Mouse (Mus musculus) neural tube, embryonic 13.5 days (tissue): ENCODE measurements around the gene Ankrd13b. TPM values are rescaled to one million over a fixed set of nuclear protein-coding genes. Genes with fewer than 3 reads are reported as not detected.
A peak's percentile ranks its signal among the peaks of the same experiment; 100 is the strongest.

Source experiments
- ATAC-seq: fragments of 200-750 bp; cut with Nextera tagmentation; 2 replicates; pipeline ENCODE4 v1.8.0; 2017; ENCODE audit warnings: low read depth, mild to moderate bottlenecking, moderate TSS enrichment, moderate library complexity
- H3K27ac ChIP-seq: fragments of 300-500 bp; sonication (generic); replicated peaks from 2 replicates; pipeline ENCODE4 v1.5.1; 2015; ENCODE audit warnings: moderate library complexity, mild to moderate bottlenecking, inconsistent platforms
- H3K27me3 ChIP-seq: fragments of 300-500 bp; sonication (generic); 2 replicates; pipeline ENCODE4 v1.6.1; 2015; ENCODE audit warnings: mild to moderate bottlenecking, inconsistent platforms
- H3K36me3 ChIP-seq: fragments of 300-500 bp; sonication (generic); 2 replicates; pipeline ENCODE4 v1.6.1; 2015; ENCODE audit warnings: mild to moderate bottlenecking, inconsistent platforms
- H3K4me1 ChIP-seq: fragments of 300-500 bp; sonication (generic); replicated peaks from 2 replicates; pipeline ENCODE4 v1.6.1; 2015; ENCODE audit warnings: inconsistent platforms
- H3K4me2 ChIP-seq: fragments of 300-500 bp; sonication (generic); 2 replicates; pipeline ENCODE4 v1.6.1; 2015; ENCODE audit warnings: inconsistent platforms, mild to moderate bottlenecking, moderate library complexity
- H3K4me3 ChIP-seq: fragments of 300-500 bp; sonication (generic); 2 replicates; pipeline ENCODE4 v1.5.1; 2015; ENCODE audit warnings: mild to moderate bottlenecking, inconsistent platforms
- H3K9ac ChIP-seq: fragments of 300-500 bp; sonication (generic); 2 replicates; pipeline ENCODE4 v1.6.1; 2015; ENCODE audit warnings: moderate library complexity, mild to moderate bottlenecking, inconsistent platforms
- H3K9me3 ChIP-seq: fragments of 300-500 bp; sonication (generic); 2 replicates; pipeline ENCODE4 v1.6.1; 2016; ENCODE audit warnings: inconsistent platforms
- WGBS: fragments of 180-500 bp; shearing (Covaris S2); methylation state at CpG from one replicate; pipeline ENCODE4 v1.1.7; 2015; 5-methylcytosine and 5-hydroxymethylcytosine counted together
- polyA plus RNA-seq: library from polyadenylated mRNA; unstranded; fragments of >200 nt; fragmentation: Nextera tagmentation; extraction: Ambion mirVana; gene quantifications from 2 replicates; pipeline ENCODE4 v1.2.1, GENCODE M21; 2015

The Ankrd13b gene
- polyA plus RNA-seq, 1 experiment from 2014 or later: 37.9 TPM

DNA sequence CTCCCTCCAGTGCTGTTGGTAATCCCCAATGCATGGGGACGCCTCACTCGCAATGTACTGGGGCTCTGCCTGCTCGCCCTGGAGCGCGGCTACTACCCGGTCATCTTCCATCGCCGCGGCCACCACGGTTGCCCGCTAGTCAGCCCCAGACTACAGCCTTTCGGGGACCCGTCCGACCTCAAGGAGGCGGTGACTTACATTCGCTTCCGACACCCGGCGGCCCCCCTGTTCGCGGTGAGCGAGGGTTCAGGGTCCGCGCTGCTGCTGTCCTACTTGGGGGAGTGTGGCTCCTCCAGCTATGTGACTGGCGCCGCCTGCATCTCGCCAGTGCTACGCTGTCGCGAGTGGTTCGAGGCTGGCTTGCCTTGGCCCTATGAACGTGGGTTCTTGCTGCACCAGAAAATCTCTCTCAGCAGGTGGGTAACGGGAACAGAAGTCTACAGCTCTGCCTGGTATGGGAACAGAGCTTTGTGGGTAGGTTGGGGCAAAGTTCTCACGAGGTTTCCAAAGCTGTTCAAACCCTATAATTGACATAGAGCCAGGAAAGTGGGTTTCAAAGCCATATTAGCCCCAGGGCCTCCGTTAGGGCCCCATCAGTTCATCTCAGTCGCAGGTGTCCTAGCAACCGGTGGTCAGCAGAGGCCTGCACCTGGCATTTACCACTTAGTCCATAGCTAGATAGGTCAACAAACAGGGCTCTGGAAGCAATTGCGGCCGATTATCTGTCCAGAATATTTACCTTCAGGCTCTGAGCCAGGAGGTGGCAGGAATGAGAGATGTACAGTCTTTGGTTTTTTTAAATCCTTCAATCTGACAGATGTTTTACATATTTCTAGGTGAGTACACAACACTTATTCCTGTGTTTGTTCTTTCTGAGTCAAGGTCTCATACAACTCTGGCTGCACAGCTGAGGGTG lies 26.4 kb upstream of the Ankrd13b start, which contains the start of gene Trp53i13:
Gene Trp53i13 (minus strand): TSS at position 344 of the 916 bp plus-strand sequence.
- H3K27me3 ChIP-seq: peaks cover 42% of the 10 kb centered on the region
- peaks cover 64% of the 10 kb centered on the region for H3K4me1 ChIP-seq
- H3K36me3 ChIP-seq: no peaks in the 10 kb centered on the region
- 6% methylated on average over 39 of the region's 39 CpGs for WGBS
- H3K9me3 ChIP-seq: no peaks in the 10 kb centered on the region
- peak within 1 kb of the TSS; percentile 48 for H3K4me3 ChIP-seq
- no peak within 1 kb of the TSS for H3K27ac ChIP-seq
- peak within 1 kb of the TSS; percentile 90 for H3K4me2 ChIP-seq
- ATAC-seq: no peak
- peak within 1 kb of the TSS; percentile 66 for H3K9ac ChIP-seq

- Histone ChIP-seq H3K9me3 (no peaks in the 10 kb centered on the region), H3K27me3 (peaks cover 42% of the 10 kb centered on the region), H3K27ac (0 out of 2 replicates have a peak within 1 kb of the TSS, but pooled peaks have one; percentile 18), H3K4me2 (peak within 1 kb of the TSS; percentile 90), H3K9ac (peak within 1 kb of the TSS; percentile 66), H3K4me1 (peaks cover 56% of the 10 kb centered on the region), H3K36me3 (no peaks in the 10 kb centered on the region), H3K4me3 (peak within 1 kb of the TSS; percentile 64)
- under 1% methylated on average over 72 of the region's 72 CpGs for WGBS
- peak; percentile 48 for ATAC-seq
Observed at GRCm38 (mm10) chr11:77514832-77515636, 25.6 kb upstream of the Ankrd13b start, which contains the start of gene Abhd15. TSS of gene Abhd15 (plus strand) at chr11:77515121.

- Histone ChIP-seq H3K27ac (0 out of 2 replicates have a peak overlapping the region, but pooled peaks have one; percentile 18), H3K27me3 (peaks cover 42% of the 10 kb centered on the region), H3K4me2 (peak overlapping the region; percentile 90), H3K4me1 (peaks cover 55% of the 10 kb centered on the region), H3K9ac (peak overlapping the region; percentile 66), H3K4me3 (peak overlapping the region; percentile 64), H3K36me3 (no peaks in the 10 kb centered on the region), H3K9me3 (no peaks in the 10 kb centered on the region)
- WGBS: 8% methylated on average over 19 of the region's 19 CpGs
- no peak for ATAC-seq
Observed at GRCm38 (mm10) chr11:77514281-77514831, 24.9 kb upstream of the Ankrd13b start.

DNA sequence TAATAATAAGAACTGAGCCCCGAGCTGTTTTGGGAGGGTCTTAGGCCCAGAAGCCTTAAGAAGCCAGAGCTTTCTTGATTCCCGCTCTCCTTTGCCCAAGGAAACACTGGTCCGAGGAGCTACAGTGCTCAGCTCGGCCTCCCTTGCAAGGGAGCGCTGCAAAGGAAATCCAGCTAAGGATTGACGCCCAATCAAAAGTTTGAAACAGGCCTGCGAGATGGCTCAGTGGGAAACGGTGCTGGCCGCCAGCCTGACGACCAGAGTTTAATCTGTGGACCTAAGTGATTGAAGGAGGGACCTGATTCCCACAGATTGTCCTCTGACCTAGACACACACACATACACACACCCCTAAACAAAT lies 24.3 kb upstream of the Ankrd13b start:
- ATAC-seq: 0 out of 2 replicates have a peak, but pooled peaks have one; percentile 12
- Histone ChIP-seq H3K4me1 (peaks cover 55% of the 10 kb centered on the region), H3K4me3 (peak overlapping the region; percentile 64), H3K27me3 (peaks cover 42% of the 10 kb centered on the region), H3K4me2 (peak overlapping the region; percentile 90), H3K27ac (no peak overlapping the region; the same call in 1 of the 2 replicates), H3K9me3 (no peaks in the 10 kb centered on the region), H3K9ac (peak overlapping the region; percentile 43; the same call in 1 of the 2 replicates), H3K36me3 (no peaks in the 10 kb centered on the region)
- 5% methylated on average over 10 of the region's 10 CpGs for WGBS

GRCm38 (mm10) chr11:77512891-77513810 lies 23.7 kb upstream of the Ankrd13b start:
- H3K4me1 ChIP-seq: peaks cover 56% of the 10 kb centered on the region
- peak; percentile 64 for ATAC-seq
- no peaks in the 10 kb centered on the region for H3K9me3 ChIP-seq
- H3K36me3 ChIP-seq: 0 out of 2 replicates have a peak, but pooled peaks cover 3% of the 10 kb centered on the region
- H3K9ac ChIP-seq: peak overlapping the region; percentile 72
- H3K4me3 ChIP-seq: peak overlapping the region; percentile 64
- H3K27ac ChIP-seq: no peak overlapping the region; the same call in 1 of the 2 replicates
- peaks cover 42% of the 10 kb centered on the region for H3K27me3 ChIP-seq
- peak overlapping the region; percentile 90 for H3K4me2 ChIP-seq
- under 1% methylated on average over 67 of the region's 84 CpGs for WGBS

DNA sequence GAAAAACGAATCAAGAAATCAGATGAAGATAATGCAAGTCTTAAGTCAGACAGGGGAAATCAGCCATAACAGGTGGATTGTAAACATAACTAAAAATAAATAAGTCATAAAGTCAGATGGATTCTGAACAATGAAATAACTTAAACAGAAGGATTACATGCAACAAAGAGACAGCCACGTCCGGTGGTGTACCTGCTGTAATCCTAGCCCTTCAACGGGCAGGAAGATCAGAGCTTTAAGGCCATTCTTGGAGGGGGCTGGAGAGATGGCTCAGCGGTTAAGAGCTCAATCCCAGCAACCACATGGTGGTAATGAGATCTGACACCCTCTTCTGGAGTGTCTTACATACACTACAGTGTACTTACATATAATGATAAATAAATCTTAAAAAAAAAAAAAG lies 21.9 kb upstream of the Ankrd13b start:
- WGBS: 90% methylated on average over 5 of the region's 5 CpGs
- Histone ChIP-seq H3K9me3 (no peaks in the 10 kb centered on the region), H3K9ac (no peak overlapping the region), H3K27me3 (peaks cover 30% of the 10 kb centered on the region), H3K4me1 (peaks cover 48% of the 10 kb centered on the region), H3K27ac (no peak overlapping the region), H3K4me2 (no peak overlapping the region), H3K36me3 (peaks cover 17% of the 10 kb centered on the region), H3K4me3 (no peak overlapping the region)
- ATAC-seq: no peak

GRCm38 (mm10) chr11:77508068-77509021 lies 18.9 kb upstream of the Ankrd13b start:
- 20% methylated on average over 49 of the region's 49 CpGs for WGBS
- Histone ChIP-seq H3K36me3 (peaks cover 47% of the 10 kb centered on the region), H3K9me3 (no peaks in the 10 kb centered on the region), H3K4me3 (peak overlapping the region; percentile 30), H3K9ac (peak overlapping the region; percentile 67), H3K4me1 (peaks cover 18% of the 10 kb centered on the region), H3K27me3 (no peaks in the 10 kb centered on the region), H3K27ac (no peak overlapping the region), H3K4me2 (peak overlapping the region; percentile 63)
- ATAC-seq: peak; percentile 21

GRCm38 (mm10) chr11:77507426-77507825 lies 17.9 kb upstream of the Ankrd13b start:
- Histone ChIP-seq H3K27ac (no peak overlapping the region), H3K4me2 (no peak overlapping the region), H3K4me1 (peaks cover 17% of the 10 kb centered on the region), H3K36me3 (peaks cover 56% of the 10 kb centered on the region), H3K9me3 (no peaks in the 10 kb centered on the region), H3K4me3 (no peak overlapping the region), H3K9ac (no peak overlapping the region), H3K27me3 (no peaks in the 10 kb centered on the region)
- WGBS: 77% methylated on average over 4 of the region's 4 CpGs
- no peak for ATAC-seq

GRCm38 (mm10) chr11:77506941-77507340 lies 17.5 kb upstream of the Ankrd13b start:
- Histone ChIP-seq H3K36me3 (peaks cover 61% of the 10 kb centered on the region), H3K9ac (0 out of 2 replicates have a peak overlapping the region, but pooled peaks have one; percentile 2), H3K4me1 (peaks cover 14% of the 10 kb centered on the region), H3K27me3 (no peaks in the 10 kb centered on the region), H3K4me3 (no peak overlapping the region), H3K27ac (no peak overlapping the region), H3K9me3 (no peaks in the 10 kb centered on the region), H3K4me2 (no peak overlapping the region)
- WGBS: 87% methylated on average over 6 of the region's 6 CpGs
- no peak for ATAC-seq

DNA sequence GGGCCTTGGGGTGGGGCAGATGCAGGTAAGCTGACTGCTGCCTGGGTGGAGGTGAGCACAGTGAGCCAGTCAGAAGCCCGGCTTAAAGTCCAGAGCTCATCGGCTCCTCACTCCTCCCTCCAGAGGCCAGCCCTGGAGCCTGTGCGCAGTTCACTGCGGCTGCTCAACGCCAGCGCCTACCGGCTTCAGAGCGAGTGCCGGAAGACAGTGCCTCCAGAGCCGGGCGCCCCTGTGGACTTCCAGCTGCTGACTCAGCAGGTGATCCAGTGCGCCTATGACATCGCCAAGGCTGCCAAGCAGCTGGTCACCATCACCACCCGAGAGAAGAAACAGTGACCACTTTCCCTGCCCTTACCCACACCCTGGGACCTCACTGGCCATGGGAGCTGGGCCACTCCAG lies 16.8 kb upstream of the Ankrd13b start:
- Histone ChIP-seq H3K9me3 (no peaks in the 10 kb centered on the region), H3K27ac (no peak overlapping the region), H3K4me1 (peaks cover 11% of the 10 kb centered on the region), H3K4me2 (no peak overlapping the region), H3K9ac (0 out of 2 replicates have a peak overlapping the region, but pooled peaks have one; percentile 2), H3K27me3 (no peaks in the 10 kb centered on the region), H3K36me3 (peaks cover 63% of the 10 kb centered on the region), H3K4me3 (no peak overlapping the region)
- no peak for ATAC-seq
- WGBS: 85% methylated on average over 14 of the region's 14 CpGs
